Mouse (Mus musculus) stomach, postnatal 0 days (tissue): ENCODE measurements around the gene Col5a1.

Experiments
- CTCF ChIP-seq: IDR thresholded peaks from 2 replicates; pipeline ENCODE4 v1.5.1; 2016; ENCODE audit warnings: antibody characterized with exemption, low read depth, mild to moderate bottlenecking, moderate library complexity
- EP300 ChIP-seq: optimal IDR thresholded peaks from 2 replicates; pipeline ENCODE3; 2016; ENCODE audit warnings: antibody characterized with exemption

DNA sequence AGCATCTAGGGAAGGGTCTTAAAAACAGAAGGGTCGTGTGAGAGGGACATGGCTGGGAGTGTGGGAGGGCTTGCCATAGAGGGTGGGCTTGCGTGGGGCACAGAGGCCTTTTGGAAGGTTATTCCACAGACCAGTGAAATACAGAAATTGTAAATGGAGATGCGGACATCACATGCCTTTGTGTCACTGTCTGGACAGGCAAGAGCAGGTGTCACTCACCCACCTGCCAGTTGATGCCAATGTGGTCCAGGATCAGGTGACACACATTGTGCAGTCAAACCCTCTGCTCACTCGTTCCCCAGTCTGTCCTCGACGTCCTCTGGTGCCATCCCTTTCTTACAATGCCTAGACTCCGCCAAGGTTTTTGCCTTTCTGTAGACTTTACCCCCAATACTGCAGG, 160.9 kb downstream of the Col5a1 start:
- TF ChIP-seq CTCF (no peak), EP300 (no peak)
